Mouse (Mus musculus) left cerebral cortex, adult 2 months (tissue): ENCODE measurements around the gene 9430097D07Rik. TPM values are rescaled to one million over a fixed set of nuclear protein-coding genes. Genes with fewer than 3 reads are reported as not detected.

Experiments
- DNase-seq, 2 experiments: peaks; one replicate each; pipeline ENCODE4 v3.0.0; 2021 to 2022; ENCODE audit warnings: low spot score in 2 of 2, mixed read lengths in 1 of 2; ENCODE audit errors: extremely low spot score in 1 of 2
- H3K27ac ChIP-seq: fragments of 200-600 bp; 2 replicates; pipeline ENCODE4 v1.8.1; 2022
- H3K4me3 ChIP-seq: fragments of 200-600 bp; 2 replicates; pipeline ENCODE4 v1.8.1; 2022
- CTCF ChIP-seq: fragments of 200-600 bp; IDR thresholded peaks from 2 replicates; pipeline ENCODE4 v1.8.1; 2022; ENCODE audit warnings: antibody characterized with exemption, mild to moderate bottlenecking, moderate library complexity
- intact Hi-C: fragments of 180-260 bp; cut with DNase I; formaldehyde crosslinking; loops from one replicate; pipeline ENCODE4 v1.15.1; 2025
- total RNA-seq, 2 experiments: library from RNA; stranded (reverse); gene quantifications; 2 replicates each; pipeline ENCODE4 v1.2.3; 2021

Gene 9430097D07Rik
- total RNA-seq, 2 experiments from 2014 or later = 0.75 to 1.1 TPM

- H3K27ac ChIP-seq = peak overlapping the region; percentile 97
- peak in 1 of 2 experiments; percentile 37 for DNase-seq
- TF ChIP-seq CTCF = no peak
These were observed 31.9 kb upstream of the 9430097D07Rik start for GRCm38 (mm10) chr2:32607262-32607947.

GRCm38 (mm10) chr2:32606161-32607142, 31.0 kb upstream of the 9430097D07Rik start:
- peak; percentile 85 to 86 for DNase-seq
- intact Hi-C loops = no loop called here
- peak overlapping the region; percentile 74 for H3K4me3 ChIP-seq
- peak; percentile 64 for TF ChIP-seq CTCF
- H3K27ac ChIP-seq = peak overlapping the region; percentile 97

More at GRCm38 (mm10) chr2:32607262-32607947, 31.9 kb upstream of the 9430097D07Rik start:
- peak overlapping the region; percentile 74 for H3K4me3 ChIP-seq
- intact Hi-C loops = no loop called here

- intact Hi-C loops = no loop called here
- H3K4me3 ChIP-seq = no peak overlapping the region
- no peak for DNase-seq
- no peak overlapping the region for H3K27ac ChIP-seq
- no peak for TF ChIP-seq CTCF
These were observed 29.1 kb upstream of the 9430097D07Rik start for GRCm38 (mm10) chr2:32604631-32605030.

GRCm38 (mm10) chr2:32602600-32603054, 27.1 kb upstream of the 9430097D07Rik start:
- peak overlapping the region; percentile 15; the same call in 1 of the 2 replicates for H3K4me3 ChIP-seq
- intact Hi-C loops = loop anchor here (1.0 kb wide), 2 partner anchors 15 to 19 kb away; partner anchors contain the start of gene St6galnac4
- peak; percentile 84 to 87 for DNase-seq
- TF ChIP-seq CTCF = peak; percentile 99
- H3K27ac ChIP-seq = 0 out of 2 replicates have a peak overlapping the region, but pooled peaks have one; percentile 4

GRCm38 (mm10) chr2:32601417-32602065, 26.1 kb upstream of the 9430097D07Rik start:
- intact Hi-C loops = loop anchor here (1.0 kb wide), 2 partner anchors 14 to 18 kb away; partner anchors contain the start of gene St6galnac4
- peak in 1 of 2 experiments; percentile 35 for DNase-seq
- H3K4me3 ChIP-seq = no peak overlapping the region
- H3K27ac ChIP-seq = no peak overlapping the region
- TF ChIP-seq CTCF = peak; percentile 48

GRCm38 (mm10) chr2:32599409-32599808, 23.9 kb upstream of the 9430097D07Rik start, which contains the start of gene St6galnac6:
St6galnac6 (plus strand) TSS chr2:32599709.
- no peak for TF ChIP-seq CTCF
- intact Hi-C loops = no loop called here
- no peak for DNase-seq
- Histone ChIP-seq H3K27ac (no peak within 1 kb of the TSS), H3K4me3 (no peak within 1 kb of the TSS)

GRCm38 (mm10) chr2:32598506-32598905, 23.0 kb upstream of the 9430097D07Rik start:
- no peak overlapping the region for H3K4me3 ChIP-seq
- no peak for TF ChIP-seq CTCF
- no peak overlapping the region for H3K27ac ChIP-seq
- no peak for DNase-seq
- intact Hi-C loops = no loop called here

GRCm38 (mm10) chr2:32597699-32598098, 22.2 kb upstream of the 9430097D07Rik start:
- TF ChIP-seq CTCF = no peak
- Histone ChIP-seq H3K27ac (no peak overlapping the region), H3K4me3 (no peak overlapping the region)
- no peak for DNase-seq
- intact Hi-C loops = no loop called here

GRCm38 (mm10) chr2:32597248-32597647, 21.8 kb upstream of the 9430097D07Rik start:
- no peak for DNase-seq
- H3K27ac ChIP-seq = no peak overlapping the region
- no peak for TF ChIP-seq CTCF
- intact Hi-C loops = no loop called here
- no peak overlapping the region for H3K4me3 ChIP-seq

- H3K27ac ChIP-seq = no peak overlapping the region
- no peak for TF ChIP-seq CTCF
- intact Hi-C loops = no loop called here
- H3K4me3 ChIP-seq = no peak overlapping the region
- DNase-seq = no peak
These were observed 21.2 kb upstream of the 9430097D07Rik start for GRCm38 (mm10) chr2:32596725-32597124.

- Histone ChIP-seq H3K27ac (no peak overlapping the region), H3K4me3 (no peak overlapping the region)
- TF ChIP-seq CTCF = no peak
- intact Hi-C loops = no loop called here
- no peak for DNase-seq
These were observed 15.8 kb upstream of the 9430097D07Rik start for GRCm38 (mm10) chr2:32591249-32591648.
